Mouse (Mus musculus) c-Kit-negative CD71-positive TER-119-positive erythroid progenitor cells, embryonic 14.5 days (primary cell): ENCODE measurements around the gene Eif4e2.

Source experiments
- DNase-seq: peaks from one replicate; pipeline ENCODE4 v3.0.0-alpha.2; 2013; ENCODE audit warnings: low read depth, low spot score

Eif4e2 gene

GRCm38 (mm10) chr1:87213735-87214704 lies at the start of gene Eif4e2:
TSS of gene Eif4e2 (plus strand) at chr1:87213914.
- DNase-seq: peak; percentile 82

DNA sequence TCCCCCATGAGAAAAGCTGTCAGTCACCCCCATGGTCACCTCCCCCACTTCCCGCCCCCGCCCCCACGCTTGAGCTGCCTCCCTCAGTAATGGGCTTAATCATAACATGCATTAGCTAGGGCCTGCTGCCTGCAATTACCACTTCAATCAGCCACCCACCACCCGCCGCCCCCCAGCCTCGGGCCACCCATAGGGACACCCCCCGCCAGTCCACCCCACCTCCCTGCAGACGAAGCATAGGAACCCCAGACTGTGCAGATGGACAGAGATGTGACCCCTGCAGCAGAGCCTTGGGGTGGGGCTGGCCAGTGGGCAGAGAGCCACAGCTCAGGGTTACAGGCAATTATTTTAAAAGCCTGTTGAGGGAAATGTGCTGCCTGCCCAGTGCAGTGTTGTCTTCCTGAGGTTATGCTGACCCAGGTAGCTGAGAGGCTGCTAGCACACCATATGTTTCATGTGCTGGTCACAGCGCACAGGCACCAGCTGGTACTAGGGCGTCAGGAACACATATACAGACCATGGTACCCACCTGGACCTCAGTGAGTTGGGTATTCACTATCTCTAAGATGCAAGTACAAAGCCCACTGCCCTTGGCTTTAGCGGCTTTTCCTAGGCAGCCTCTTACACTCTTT lies 49.4 kb upstream of the Eif4e2 start:
- no peak for DNase-seq

DNA sequence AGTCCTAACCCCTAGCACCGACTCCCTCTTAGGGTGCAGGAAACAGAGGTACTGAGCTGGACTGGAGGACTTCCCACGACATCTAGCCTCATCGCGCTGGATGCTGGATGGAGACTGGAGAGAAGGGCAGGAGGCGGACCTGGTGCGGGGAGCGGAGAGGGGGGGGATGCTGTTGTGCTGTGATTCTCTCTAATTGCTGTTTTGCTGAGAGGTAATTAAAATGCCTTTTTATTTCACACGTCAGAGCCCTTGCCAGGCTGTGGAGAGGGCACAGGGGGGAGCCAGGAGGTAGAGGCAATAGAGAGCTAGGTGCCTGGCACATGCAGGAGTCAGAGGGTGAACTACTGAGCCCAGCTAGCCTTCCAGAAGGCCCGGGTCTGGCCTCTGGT lies 48.9 kb upstream of the Eif4e2 start:
- no peak for DNase-seq

DNA sequence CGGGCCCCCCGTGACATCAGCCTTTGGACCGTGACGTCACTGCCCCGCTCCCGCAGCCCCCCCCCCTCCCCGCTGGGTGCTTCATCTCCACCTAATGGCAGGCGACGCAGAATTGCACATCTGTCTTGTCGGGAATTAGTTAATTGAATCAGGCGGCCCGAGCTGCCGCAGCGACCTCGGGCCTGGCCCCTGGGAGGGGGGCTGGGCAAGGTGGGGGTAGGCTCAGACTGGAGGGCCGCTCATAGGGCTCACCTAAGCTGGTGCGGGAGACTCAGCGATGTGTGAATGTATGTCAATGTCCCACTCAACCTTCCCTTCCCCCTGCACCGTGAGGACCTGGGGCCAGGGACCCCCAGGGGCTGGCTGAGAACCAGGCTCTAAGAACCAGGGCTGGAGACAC lies 43.3 kb upstream of the Eif4e2 start:
- DNase-seq: no peak

DNA sequence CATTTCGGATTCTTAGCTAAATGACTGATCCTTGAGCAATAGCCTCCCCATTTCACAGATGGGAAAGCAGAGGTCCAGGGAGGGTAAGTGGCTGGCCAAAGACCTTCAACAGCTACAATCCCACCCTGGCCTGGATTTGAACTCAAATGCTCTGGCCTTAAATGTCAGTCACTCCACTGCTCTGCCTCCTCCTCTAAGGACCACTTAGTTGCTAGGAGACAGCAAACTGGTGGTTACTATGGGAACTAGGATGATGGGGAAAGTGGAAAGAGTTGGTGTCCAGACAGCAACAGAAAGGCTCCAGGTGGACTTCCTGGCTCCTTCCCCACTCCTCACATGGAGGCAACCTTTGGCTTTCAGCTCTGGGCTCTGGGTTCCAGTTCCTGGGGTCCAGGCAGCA lies 42.4 kb upstream of the Eif4e2 start:
- no peak for DNase-seq

- no peak for DNase-seq
These were observed 41.4 kb upstream of the Eif4e2 start for GRCm38 (mm10) chr1:87172316-87172715.

DNA sequence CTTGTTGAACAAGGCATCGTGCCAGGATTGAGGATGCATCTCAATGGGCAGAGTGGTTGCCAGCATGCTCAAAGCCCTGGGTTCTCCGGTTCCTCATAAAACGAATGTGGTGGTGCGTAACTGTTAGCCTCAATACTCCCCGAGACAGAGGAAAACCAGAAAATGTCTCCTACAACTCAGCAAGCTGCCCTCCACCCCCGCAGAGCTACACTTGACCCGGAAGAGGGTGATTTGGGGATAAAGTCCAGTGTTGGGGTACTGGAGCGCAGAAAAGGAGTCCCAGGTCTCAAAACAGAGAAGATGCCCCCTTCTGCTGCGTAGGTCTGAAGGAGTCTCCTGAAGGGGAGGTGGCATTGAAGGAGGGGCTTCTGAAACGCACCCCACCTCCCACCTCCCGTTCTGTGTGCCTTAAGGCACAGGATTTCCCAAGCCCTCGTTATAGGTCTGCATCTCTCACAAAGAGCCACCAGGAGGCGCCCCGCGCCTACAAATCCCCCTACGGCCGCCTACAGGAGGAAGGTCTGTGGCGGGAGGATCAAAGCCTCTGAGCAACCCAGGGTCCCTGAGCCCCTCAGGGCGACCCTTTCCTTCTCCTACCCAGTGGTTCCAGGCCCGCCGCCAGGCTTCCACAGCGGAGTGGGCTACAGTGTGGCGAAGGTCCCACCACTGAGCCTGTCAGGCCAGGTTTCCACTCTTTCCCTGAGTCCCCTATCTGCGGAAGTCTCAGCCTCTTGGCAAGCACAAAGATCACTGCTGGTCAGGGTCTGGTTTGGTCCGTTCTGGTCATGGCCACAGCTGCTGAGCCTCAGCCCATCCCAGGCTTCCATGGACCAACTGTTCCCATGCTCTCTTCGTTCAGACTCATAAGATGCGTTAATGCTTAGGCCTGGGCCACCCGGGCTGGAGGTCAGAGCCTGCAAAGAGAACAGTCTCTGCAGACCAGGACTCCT lies 39.4 kb upstream of the Eif4e2 start:
- no peak for DNase-seq

DNA sequence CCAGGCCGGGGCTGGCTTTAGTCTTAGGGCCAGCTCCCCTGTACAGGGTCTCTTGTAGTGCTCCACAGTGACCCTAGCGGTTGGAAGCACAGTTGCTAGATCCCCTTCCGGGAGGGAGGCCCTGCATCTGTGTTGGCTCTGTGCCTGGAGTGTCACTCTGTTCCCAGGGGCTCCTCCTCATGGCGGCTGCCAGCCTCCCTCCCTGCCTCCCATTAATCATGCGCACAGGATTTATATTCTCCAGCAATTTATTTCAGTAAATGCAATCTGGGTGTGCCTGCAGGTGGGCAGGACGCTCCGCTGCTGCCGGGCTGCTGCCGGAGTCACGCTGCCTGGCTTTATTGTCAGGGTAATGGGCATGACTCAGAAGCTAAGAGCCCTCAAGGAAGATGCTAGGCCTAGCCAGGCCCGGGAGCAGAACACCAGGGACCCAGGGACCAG lies 37.8 kb upstream of the Eif4e2 start:
- no peak for DNase-seq

DNA sequence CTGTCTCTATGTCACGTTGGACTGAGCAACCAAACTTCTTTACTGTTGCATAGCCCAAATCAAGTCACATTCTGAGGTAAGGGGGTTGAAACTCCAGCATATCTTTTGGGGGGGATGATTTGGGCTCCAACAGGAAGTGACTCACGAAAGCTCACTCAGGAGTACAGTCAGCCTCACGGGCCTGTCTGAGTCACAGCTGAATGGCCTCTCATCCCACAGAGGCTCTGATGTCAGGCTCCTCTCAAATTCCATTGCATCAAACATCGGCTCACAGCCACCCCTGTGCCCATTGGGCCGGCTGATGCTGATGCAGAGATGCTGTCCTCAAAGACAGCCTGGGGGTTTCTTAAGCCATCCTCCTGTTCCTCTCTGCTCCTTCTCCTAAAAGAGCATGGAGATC lies 32.8 kb upstream of the Eif4e2 start:
- DNase-seq: no peak

DNA sequence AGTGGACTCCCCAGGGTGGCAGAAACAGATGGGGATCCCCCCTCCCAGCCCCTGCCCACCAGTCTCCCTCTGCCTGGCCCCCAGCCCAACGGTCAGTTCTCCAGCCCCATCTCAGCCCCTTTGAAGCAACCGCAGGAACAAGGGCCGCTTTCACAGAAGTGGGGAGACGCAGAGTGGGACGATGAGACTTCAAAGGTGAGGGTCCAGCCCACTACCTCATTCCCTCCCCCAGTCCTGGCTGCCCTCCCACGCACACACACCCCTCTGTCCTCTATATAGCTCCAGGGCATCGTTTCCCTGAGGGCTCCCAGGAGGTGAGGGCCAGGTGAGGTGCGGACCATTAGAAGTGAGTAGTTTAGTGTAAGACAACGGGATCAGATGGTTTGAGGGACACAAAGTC lies 30.7 kb upstream of the Eif4e2 start, which contains the start of gene Prss56:
Gene Prss56 (plus strand): TSS at position 301 of the 400 bp plus-strand sequence.
- DNase-seq: no peak

DNA sequence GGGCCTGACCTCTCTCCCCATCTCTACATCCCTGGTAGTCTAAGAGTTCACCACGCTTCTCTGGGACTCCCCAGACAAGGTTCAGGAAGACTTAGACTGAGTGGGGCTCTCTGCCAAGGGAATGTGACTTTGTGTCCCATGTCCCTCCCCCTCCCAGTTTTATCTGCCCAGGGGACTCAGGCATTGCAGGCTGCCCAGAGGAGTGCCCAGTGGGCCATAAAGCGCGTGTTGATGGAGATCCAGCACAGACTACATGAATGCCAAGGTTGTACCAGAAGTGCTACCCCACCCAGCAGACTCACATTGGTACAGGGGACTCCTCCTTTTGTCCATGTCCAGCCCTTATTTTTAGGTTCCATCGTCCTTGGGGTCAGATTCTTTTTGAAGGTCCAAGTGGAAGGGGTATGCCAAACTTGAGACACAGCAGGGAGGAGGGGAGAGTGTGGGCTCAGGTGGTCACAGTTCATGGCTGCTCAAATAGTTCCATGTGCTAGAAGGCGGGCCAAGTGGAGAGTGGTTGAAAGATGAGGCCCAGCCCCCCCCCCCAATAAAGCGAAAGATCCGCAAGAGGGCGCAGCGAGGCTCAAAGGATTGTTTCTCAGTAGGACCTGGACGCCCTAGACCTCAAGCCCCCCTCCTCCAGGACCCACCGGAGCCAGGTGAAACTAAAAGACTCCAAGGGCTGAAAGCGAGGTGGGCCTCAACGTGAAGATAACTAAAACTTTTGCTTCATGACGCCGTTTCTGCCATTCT lies 29.5 kb upstream of the Eif4e2 start:
- no peak for DNase-seq

DNA sequence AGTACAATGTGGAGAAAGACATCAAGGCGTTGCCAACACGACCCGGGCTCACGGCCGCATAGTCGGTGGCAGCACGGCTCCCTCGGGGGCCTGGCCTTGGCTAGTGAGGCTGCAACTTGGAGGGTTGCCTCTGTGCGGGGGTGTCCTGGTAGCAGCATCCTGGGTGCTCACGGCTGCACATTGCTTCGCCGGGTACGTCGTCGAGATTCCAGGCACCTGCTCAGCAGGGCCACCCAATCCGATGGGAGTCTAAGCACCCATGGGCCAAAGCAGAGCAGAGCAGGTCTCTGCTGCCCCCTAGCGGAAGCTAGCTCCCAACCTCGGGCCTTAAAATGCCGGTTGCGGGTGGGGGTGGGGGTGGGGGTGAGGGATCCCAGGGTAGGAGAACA lies 29.0 kb upstream of the Eif4e2 start:
- peak; percentile 19 for DNase-seq

DNA sequence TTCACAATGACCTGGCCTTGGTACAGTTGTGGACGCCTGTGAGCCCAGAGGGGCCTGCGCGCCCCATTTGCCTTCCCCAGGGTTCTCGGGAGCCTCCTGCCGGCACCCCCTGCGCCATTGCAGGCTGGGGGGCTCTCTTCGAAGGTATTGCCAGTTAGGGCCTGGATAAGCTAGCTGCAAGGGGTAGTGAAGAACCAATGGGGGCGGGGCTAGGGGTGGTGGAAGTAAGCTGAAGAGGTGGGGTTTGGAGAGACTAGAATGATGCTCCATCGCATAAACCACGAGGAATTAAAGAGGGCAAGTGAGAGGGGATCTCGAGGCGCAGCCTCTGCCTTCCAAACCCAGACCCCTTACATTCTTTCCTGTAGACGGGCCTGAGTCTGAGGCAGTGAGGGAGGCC lies 28.2 kb upstream of the Eif4e2 start:
- no peak for DNase-seq

DNA sequence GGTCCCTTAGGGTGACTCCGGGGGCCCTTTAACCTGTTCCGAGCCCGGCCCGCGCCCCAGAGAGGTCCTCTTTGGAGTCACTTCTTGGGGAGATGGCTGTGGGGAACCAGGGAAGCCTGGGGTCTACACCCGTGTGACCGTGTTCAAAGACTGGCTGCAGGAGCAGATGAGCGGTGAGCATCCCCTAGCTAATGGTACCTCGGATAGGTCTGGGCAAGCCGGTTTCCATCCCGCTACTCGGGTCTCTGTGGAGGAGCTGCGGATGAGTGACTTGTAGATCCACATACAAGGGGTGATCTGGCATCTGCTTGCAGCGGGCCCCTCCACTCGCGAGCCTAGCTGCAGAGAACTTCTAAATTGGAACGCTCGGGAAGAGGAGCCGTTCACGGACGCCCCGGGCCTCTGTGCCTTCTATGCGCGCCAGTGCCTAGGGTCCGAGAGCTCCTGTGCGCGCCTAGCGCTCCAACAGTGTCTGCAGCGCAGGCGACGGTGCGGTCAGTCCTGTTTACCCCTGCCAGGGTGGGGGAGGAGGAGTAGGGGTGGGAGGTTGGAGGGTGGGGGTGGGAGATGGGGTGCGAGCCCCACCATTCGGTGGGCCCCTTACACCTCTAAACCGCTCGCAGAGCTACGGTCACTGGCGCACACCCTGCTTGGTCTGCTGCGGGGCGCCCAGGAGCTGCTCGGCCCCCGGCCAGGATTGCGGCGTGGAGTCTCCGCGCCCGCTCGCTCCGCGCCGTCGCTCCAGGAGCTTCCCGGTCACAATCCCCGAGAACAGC lies 27.3 kb upstream of the Eif4e2 start:
- DNase-seq: no peak

DNA sequence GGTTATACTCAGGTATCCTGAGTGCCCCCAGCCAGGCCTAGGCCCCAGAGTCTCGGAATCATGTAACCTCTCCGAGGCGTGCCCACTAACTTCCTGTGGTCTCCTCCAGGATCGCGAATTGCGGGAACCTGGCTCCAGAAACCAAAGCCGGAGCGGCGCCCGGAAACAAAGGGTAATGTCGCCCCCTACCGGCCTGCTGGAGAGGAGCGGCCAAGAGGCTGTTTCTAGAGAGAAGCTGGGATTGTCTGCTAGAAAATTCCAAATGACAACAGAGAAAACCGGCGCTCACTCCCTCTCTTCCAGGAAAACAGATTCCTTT lies 26.7 kb upstream of the Eif4e2 start:
- DNase-seq: peak; percentile 17

- no peak for DNase-seq
These were observed 23.3 kb upstream of the Eif4e2 start, which contains the start of gene Chrnd for GRCm38 (mm10) chr1:87190429-87190828. TSS of gene Chrnd (plus strand) at chr1:87190607.

DNA sequence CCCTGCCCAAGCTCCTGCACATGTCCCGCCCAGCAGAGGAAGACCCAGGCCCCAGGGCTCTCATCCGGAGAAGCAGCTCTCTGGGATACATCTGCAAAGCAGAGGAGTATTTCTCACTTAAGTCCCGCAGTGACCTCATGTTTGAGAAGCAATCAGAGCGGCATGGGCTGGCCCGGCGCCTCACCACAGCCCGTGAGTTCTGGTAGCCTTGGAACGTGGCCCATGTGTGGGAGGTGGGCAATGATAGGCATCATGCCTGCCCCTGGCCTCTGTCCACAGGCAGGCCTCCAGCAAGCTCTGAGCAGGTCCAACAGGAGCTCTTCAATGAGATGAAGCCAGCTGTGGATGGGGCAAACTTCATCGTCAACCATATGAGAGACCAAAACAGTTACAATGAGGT lies 16.4 kb upstream of the Eif4e2 start:
- DNase-seq: no peak

GRCm38 (mm10) chr1:87198119-87199065 lies 15.3 kb upstream of the Eif4e2 start:
- no peak for DNase-seq

DNA sequence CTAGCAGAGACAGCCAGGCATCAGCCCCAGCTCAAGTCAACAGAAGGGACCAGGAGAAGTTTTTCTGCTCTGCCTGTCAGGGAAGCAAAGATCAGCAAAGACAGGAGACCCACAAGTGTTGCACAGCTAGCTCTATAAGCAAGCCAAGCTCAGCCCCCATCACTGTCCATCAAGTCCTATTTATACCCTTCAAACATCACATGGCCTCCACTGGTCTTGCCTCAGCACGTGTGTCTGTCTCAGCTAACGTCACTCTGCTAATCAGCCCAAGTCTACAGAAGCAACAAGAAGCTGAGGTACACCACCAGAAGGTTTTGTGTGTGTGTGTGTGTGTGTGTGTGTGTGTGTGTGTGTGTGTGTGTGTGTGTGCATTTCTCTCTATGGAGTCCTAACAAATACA lies 12.9 kb upstream of the Eif4e2 start:
- DNase-seq: no peak
